Comparison of ENCODE assay signal across 14 mouse cellular contexts in the genomic region with DNA sequence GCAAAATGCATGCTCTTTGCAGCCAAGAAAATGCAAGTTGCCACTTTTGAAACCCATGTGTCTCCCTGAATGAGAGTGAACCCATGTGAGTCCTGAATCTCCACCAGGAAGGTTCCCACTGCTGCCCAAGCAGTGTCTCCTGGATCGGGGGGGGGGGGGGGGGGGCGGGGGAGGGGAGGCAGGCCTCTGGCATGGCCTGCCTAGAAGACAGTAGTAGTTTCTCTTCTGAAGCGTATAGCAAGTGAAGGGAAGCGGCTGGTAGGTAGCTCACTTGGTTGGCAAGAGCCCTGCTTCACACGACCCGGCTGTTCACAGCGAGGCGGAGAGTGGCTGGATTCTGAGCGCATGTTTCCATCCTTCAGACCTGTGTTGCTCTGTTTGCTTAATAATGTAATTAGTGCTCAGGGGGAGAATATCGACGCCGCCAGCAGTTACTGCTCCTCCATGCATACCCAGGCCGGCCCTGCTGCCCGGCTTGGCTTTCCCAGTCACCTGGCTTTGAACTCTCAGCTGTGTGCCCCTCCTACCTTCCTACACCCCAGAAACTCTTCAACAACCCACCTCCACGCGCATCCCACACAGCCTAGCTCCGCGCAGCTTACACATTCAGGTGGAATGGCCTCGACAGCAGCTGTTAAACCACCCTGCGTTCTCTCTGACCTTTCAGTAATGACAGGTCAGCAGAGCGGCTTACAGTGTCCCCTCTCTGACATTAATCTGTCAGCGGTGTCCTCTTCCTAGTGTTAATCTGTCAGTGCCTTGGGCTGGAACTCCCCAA.
A peak's percentile ranks its signal among the peaks of the same experiment; 100 is the strongest.
DNase-seq lines count a peak whose midpoint lies in the region; ATAC-seq and TF ChIP-seq lines count a peak whose summit lies in the region.
"Had no signal": no experiment of that assay in that cellular context is flagged by ENCODE, and none has a peak within 500 bp of the region (broad histone marks: within the 10 kb centered on the region; RNA-seq: fewer than 3 reads in every experiment).

No protein-coding gene starts in this region.

- H3K4me3 ChIP-seq in hindbrain, embryonic 12.5 days = no peak overlapping the region
- no peak overlapping the region for H3K4me3 ChIP-seq in midbrain, embryonic 14.5 days (replicated peaks; ENCODE audit: low read depth, low read length)

- no peak for TF ChIP-seq POLR2A in brain, embryonic 14.5 days (IDR thresholded peaks at IDR 0.05; ENCODE audit: borderline replicate concordance, extremely low read depth, insufficient read depth, insufficient read length, poor library complexity, severe bottlenecking)

- no peaks in the 10 kb centered on the region for H3K9me3 ChIP-seq in hindbrain, embryonic 12.5 days (replicated peaks)
- no peaks in the 10 kb centered on the region for H3K9me3 ChIP-seq in midbrain, embryonic 14.5 days (ENCODE audit: control insufficient read depth, low read length)

- no peak overlapping the region for H3K9ac ChIP-seq in hindbrain, embryonic 12.5 days
- H3K9ac ChIP-seq in midbrain, embryonic 14.5 days (replicated peaks; ENCODE audit: low read length) = no peak overlapping the region; the same call in 1 of the 2 replicates
- H3K9ac ChIP-seq: liver, embryonic 14.5 days had no signal

- TF ChIP-seq CTCF in brain, embryonic 14.5 days (IDR thresholded peaks at IDR 0.05; ENCODE audit: borderline replicate concordance, extremely low read depth, insufficient read depth, insufficient read length) = no peak

- WGBS in hindbrain, embryonic 12.5 days = 14% methylated on average over 21 of the region's 22 CpGs
- WGBS in midbrain, embryonic 14.5 days = 14% methylated on average over 21 of the region's 22 CpGs

- ATAC-seq in hindbrain, embryonic 12.5 days (ENCODE audit: low FRiP score) = peak; percentile 59
- peak; percentile 37; the same call in 1 of the 2 replicates for ATAC-seq in midbrain, embryonic 14.5 days (ENCODE audit: low FRiP score, low TSS enrichment)
- ATAC-seq in erythroid progenitor cell, adult 5-6 weeks (replicated peaks; ENCODE audit: low FRiP score, poor library complexity, severe bottlenecking) = no peak
- ATAC-seq: inflammation-experienced regulatory T-cells, adult 6 months had no signal

- peak overlapping the region; percentile 55 for H3K27ac ChIP-seq in hindbrain, embryonic 12.5 days
- H3K27ac ChIP-seq in midbrain, embryonic 14.5 days (replicated peaks; ENCODE audit: low read depth, low read length) = peak overlapping the region; percentile 65
- H3K27ac ChIP-seq: liver, embryonic 14.5 days had no signal

- H3K4me2 ChIP-seq in hindbrain, embryonic 12.5 days (replicated peaks) = peak overlapping the region; percentile 33
- peak overlapping the region; percentile 32 for H3K4me2 ChIP-seq in midbrain, embryonic 14.5 days (ENCODE audit: low read length)

- peak; percentile 19 to 21 for DNase-seq in cerebellum, postnatal 10 days
- no peak for DNase-seq in cerebellum, postnatal 25 days
- peak; percentile 68 for DNase-seq in brain, embryonic 14.5 days (ENCODE audit: low read depth)
- peak; percentile 60 for DNase-seq in midbrain, embryonic 14.5 days
- no peak for DNase-seq in left cerebral cortex, adult 18-20 months (ENCODE audit: low spot score in 2 of 2)
- DNase-seq in cerebellum, adult 9-10 months = no peak
- DNase-seq: adrenal gland, postnatal 14 days; gastrocnemius, postnatal 10 days; lung, postnatal 36 days; thymus, adult 2 months had no signal

- no peaks in the 10 kb centered on the region for H3K36me3 ChIP-seq in hindbrain, embryonic 12.5 days
- H3K36me3 ChIP-seq in midbrain, embryonic 14.5 days (ENCODE audit: control insufficient read depth, insufficient read depth, low read length) = no peaks in the 10 kb centered on the region

- peaks cover 88% of the 10 kb centered on the region for H3K27me3 ChIP-seq in hindbrain, embryonic 12.5 days
- H3K27me3 ChIP-seq in midbrain, embryonic 14.5 days (ENCODE audit: control insufficient read depth, insufficient read depth, low read length) = peaks cover 41% of the 10 kb centered on the region

- peaks cover 25% of the 10 kb centered on the region for H3K4me1 ChIP-seq in hindbrain, embryonic 12.5 days
- H3K4me1 ChIP-seq in midbrain, embryonic 14.5 days (ENCODE audit: control insufficient read depth, insufficient read depth, low read length) = peaks cover 23% of the 10 kb centered on the region

Comparison
In these comparisons a context has a peak if more than half of its experiments do, and no peak if none do; other contexts are left out.
1. DNase-seq: peak in cerebellum, postnatal 10 days (2 of 2), brain, embryonic 14.5 days (single experiment) and midbrain, embryonic 14.5 days (single experiment); none in cerebellum, postnatal 25 days (0 of 2), left cerebral cortex, adult 18-20 months (0 of 2) and cerebellum, adult 9-10 months (single experiment).